Mouse (Mus musculus): ENCODE measurements around the gene Acp5. TPM values are rescaled to one million over a fixed set of nuclear protein-coding genes. Genes with fewer than 3 reads are reported as not detected.

Acp5 gene
- polyA plus RNA-seq, 1 experiment, result 198 TPM

DNA sequence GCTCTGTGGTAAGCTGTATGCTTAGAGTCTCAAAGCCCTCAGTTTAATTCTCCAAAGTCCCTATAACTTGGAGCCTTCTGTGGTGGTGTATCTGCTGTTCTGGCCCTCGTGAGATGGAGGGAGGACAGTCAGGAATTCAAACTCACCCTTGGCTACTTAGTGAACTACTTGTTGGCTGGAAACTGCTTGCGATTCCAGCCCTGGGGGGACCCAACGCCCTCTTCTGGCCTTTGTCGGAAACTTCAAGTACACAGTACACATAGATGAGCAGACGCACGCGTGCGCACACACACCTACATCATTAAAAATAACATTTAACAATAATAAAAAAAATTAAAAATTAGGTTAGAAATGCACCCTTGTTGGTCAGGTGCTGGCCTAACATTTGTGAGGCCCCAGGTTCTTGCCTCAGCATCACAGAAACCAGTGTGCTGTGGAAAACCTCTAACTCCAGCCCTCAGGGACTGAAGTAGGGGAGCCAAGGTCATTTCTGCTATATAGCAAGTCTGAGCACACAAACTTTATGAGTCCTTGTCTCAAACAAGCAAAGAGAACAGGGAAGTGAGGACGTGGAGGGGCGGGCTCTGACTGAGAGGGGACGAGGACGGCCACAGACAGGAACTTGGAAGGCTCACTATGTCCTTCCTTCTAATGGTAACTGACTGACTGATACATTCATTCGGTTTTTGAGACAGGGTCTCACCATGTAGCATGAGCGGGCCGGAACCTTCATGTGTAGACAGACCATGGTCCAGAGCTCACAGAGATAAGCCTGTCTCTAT is 10.1 kb downstream of the Acp5 start:
- H3K4me3 ChIP-seq (ENCODE audit: insufficient read depth, low read depth, low read length), result no peak overlapping the region
- H3K4me1 ChIP-seq (ENCODE audit: control insufficient read depth, insufficient read depth, insufficient read length, low read length), result peaks cover 2% of the 10 kb centered on the region; the same call in 1 of the 2 replicates
- H3K27ac ChIP-seq (replicated peaks; ENCODE audit: low read depth, low read length), result no peak overlapping the region

GRCm38 (mm10) chr9:22124169-22124568 is 11.3 kb downstream of the Acp5 start:
- Histone ChIP-seq H3K27ac (replicated peaks; ENCODE audit: low read depth, low read length) (no peak overlapping the region), H3K4me1 (ENCODE audit: control insufficient read depth, insufficient read depth, insufficient read length, low read length) (0 out of 2 replicates have a peak, but pooled peaks cover 2% of the 10 kb centered on the region), H3K4me3 (ENCODE audit: insufficient read depth, low read depth, low read length) (no peak overlapping the region)

- H3K4me3 ChIP-seq (ENCODE audit: insufficient read depth, low read depth, low read length), result no peak overlapping the region
- H3K27ac ChIP-seq (replicated peaks; ENCODE audit: low read depth, low read length), result no peak overlapping the region
- H3K4me1 ChIP-seq (ENCODE audit: control insufficient read depth, insufficient read depth, insufficient read length, low read length), result peaks cover 7% of the 10 kb centered on the region; the same call in 1 of the 2 replicates
These were observed 12.4 kb downstream of the Acp5 start for GRCm38 (mm10) chr9:22123069-22123609.

DNA sequence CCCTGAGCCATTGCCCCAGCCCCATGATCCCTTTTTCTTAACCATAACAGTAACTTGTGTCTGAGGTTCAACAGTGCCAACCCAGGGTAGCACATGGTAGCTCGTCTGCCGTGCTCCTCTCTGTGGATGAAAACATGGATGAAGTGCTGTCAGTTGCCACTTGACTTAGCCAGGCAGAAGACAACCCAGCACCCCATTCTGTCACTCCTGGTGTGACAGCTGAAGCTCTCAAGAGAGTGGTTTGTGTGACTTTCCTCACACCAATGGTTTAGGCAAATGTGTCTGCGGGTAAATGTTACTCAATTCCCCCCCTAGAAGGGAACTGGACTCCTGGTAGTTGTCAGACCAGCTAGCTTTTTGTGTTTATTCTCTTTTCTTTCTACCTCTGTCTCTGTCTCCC is 13.5 kb downstream of the Acp5 start:
- Histone ChIP-seq H3K4me1 (ENCODE audit: control insufficient read depth, insufficient read depth, insufficient read length, low read length) (peaks cover 10% of the 10 kb centered on the region; the same call in 1 of the 2 replicates), H3K4me3 (ENCODE audit: insufficient read depth, low read depth, low read length) (no peak overlapping the region), H3K27ac (replicated peaks; ENCODE audit: low read depth, low read length) (no peak overlapping the region)

GRCm38 (mm10) chr9:22121545-22121944 is 14.0 kb downstream of the Acp5 start:
- no peak overlapping the region for H3K27ac ChIP-seq (replicated peaks; ENCODE audit: low read depth, low read length)
- H3K4me1 ChIP-seq (ENCODE audit: control insufficient read depth, insufficient read depth, insufficient read length, low read length), result peaks cover 10% of the 10 kb centered on the region; the same call in 1 of the 2 replicates
- no peak overlapping the region for H3K4me3 ChIP-seq (ENCODE audit: insufficient read depth, low read depth, low read length)

DNA sequence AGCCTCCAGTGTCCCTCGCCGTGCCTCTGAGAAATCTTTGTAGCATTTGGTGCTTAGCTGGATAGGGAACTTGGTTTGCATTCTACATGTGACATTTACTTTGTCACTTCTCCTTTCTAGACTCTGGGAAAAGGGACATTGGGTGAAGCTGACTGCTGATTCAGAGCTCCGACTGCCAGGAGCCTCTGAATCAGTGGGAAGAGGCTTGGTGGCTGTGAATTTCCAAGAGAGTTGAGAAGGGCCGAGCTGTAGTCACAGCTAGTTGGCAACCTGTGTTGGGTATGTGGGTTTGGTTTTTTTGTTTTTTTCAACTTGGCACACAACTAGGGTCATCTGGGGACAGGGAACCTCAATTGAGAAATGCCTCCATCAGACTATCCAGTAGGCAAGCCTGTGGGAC is 16.0 kb downstream of the Acp5 start:
- Histone ChIP-seq H3K4me1 (ENCODE audit: control insufficient read depth, insufficient read depth, insufficient read length, low read length) (peaks cover 14% of the 10 kb centered on the region; the same call in 1 of the 2 replicates), H3K4me3 (ENCODE audit: insufficient read depth, low read depth, low read length) (no peak overlapping the region), H3K27ac (replicated peaks; ENCODE audit: low read depth, low read length) (peak overlapping the region; percentile 83)

DNA sequence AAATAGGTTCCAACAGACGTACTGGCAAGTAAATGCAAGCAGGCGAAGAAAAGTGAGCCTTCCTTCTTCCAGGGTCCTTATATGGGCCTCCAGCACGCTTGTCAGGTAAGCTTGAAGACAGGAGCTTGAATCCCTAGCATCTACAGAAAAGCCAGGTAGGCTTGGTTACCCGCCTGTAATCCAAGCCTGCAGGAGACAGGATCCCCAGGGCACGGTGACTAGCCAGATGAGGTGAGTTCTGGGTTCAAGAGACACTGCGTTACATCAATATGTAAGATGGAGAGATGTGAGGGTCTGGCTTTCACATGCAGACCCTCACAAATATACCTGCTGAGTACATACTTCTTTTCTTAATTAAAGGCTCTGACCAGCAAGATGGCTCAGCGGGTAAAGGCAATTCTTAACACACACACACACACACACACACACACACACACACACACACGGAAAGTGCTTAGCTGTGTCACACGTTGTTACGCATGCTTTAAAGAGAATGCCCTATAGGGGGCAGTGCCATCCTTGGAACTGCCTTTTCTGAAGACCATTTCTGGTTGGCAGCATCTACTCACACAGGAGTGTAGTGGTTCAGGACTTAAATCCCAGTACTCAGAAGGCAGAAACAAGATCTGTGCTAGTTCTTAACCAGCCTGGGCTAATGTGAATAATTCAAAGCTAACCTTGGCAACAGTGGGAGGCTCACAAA is 17.6 kb downstream of the Acp5 start:
- Histone ChIP-seq H3K4me3 (ENCODE audit: insufficient read depth, low read depth, low read length) (peak overlapping the region; percentile 89), H3K27ac (replicated peaks; ENCODE audit: low read depth, low read length) (peak overlapping the region; percentile 83; the same call in 1 of the 2 replicates), H3K4me1 (ENCODE audit: control insufficient read depth, insufficient read depth, insufficient read length, low read length) (peaks cover 14% of the 10 kb centered on the region; the same call in 1 of the 2 replicates)

DNA sequence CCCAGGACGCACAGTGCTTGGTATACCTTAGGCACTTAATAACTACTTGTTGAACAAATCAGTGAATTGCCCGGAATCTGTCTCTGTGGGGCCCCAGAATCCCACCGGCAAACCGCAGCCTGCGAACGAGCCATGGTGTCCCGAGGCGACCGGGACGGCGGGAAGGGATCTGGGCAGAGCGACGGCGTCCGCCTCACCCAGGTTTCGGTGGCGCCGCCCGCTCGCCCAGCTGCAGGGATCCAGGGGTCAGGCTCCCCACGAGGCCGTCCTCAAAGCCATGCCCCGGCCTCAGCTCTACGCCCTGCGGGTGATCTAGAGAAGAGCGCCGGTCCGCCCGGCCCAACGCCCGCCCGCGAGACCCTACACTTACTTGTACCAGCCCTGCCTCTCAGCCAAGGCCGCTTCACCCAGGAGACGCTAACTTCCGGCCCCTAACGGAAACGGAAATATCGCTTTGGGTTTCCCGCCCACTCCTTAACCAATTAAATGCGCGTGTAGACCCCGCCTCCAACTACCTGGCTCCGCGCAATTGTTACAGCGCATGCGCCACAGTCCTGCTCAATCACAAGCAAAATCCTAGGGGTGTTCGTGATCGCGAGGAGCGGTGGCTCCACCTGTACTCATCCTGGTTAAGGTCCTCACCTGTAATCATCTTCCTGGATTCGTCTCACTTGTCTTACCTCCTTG is 18.6 kb downstream of the Acp5 start, which contains the start of gene Elof1:
TSS of gene Elof1 (minus strand) at position 433 of the 687 bp plus-strand sequence.
- Histone ChIP-seq H3K4me3 (ENCODE audit: insufficient read depth, low read depth, low read length) (peak within 1 kb of the TSS; percentile 89), H3K27ac (replicated peaks; ENCODE audit: low read depth, low read length) (peak within 1 kb of the TSS; percentile 43), H3K4me1 (ENCODE audit: control insufficient read depth, insufficient read depth, insufficient read length, low read length) (peaks cover 14% of the 10 kb centered on the region; the same call in 1 of the 2 replicates)

DNA sequence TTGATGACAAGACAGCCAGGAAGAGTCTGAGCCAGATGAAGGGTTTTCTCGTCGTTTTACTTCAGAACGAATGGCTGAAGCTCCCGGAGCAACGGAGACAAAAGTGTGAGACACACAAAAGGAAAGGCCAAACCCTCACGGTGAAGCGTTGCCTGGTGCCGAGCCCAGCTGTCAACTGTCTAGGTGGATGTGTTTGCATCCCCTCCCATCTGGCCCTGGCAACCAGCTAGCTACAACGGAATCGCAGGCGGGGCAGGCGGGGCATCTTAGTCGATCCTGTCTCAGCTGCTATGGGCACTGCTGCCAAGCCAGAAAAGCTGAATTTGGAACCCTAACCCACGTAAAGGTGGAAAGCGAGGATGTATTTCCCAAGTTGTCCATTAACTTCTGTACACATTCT is 19.4 kb downstream of the Acp5 start:
- H3K27ac ChIP-seq (replicated peaks; ENCODE audit: low read depth, low read length), result no peak overlapping the region
- H3K4me3 ChIP-seq (ENCODE audit: insufficient read depth, low read depth, low read length), result peak overlapping the region; percentile 89
- peaks cover 14% of the 10 kb centered on the region; the same call in 1 of the 2 replicates for H3K4me1 ChIP-seq (ENCODE audit: control insufficient read depth, insufficient read depth, insufficient read length, low read length)

DNA sequence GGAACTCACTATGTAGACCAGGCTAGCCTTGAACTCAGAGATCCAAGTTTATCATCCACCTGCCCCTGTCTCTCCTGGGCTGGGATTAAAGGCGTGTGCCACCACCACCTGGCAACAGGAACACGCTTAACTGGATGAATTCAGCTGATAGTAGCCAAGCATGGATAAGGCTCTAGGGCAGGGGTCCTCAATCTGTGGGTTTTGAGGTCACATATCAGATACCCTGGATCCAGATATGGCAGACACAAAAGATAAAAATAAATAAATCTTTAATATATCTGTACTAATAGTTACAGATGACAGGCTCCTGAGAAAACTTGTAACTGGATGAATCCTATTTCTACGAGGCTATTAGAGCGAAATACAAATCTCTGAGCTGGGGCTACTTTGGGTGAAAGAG is 19.9 kb downstream of the Acp5 start:
- Histone ChIP-seq H3K4me3 (ENCODE audit: insufficient read depth, low read depth, low read length) (peak overlapping the region; percentile 89; the same call in 1 of the 2 replicates), H3K4me1 (ENCODE audit: control insufficient read depth, insufficient read depth, insufficient read length, low read length) (peaks cover 14% of the 10 kb centered on the region; the same call in 1 of the 2 replicates), H3K27ac (replicated peaks; ENCODE audit: low read depth, low read length) (no peak overlapping the region)

GRCm38 (mm10) chr9:22108194-22108593 is 27.3 kb downstream of the Acp5 start:
- Histone ChIP-seq H3K27ac (replicated peaks; ENCODE audit: low read depth, low read length) (no peak overlapping the region), H3K4me3 (ENCODE audit: insufficient read depth, low read depth, low read length) (no peak overlapping the region), H3K4me1 (ENCODE audit: control insufficient read depth, insufficient read depth, insufficient read length, low read length) (peaks cover 3% of the 10 kb centered on the region; the same call in 1 of the 2 replicates)

- Histone ChIP-seq H3K4me3 (ENCODE audit: insufficient read depth, low read depth, low read length) (no peak overlapping the region), H3K27ac (replicated peaks; ENCODE audit: low read depth, low read length) (no peak overlapping the region), H3K4me1 (ENCODE audit: control insufficient read depth, insufficient read depth, insufficient read length, low read length) (peaks cover 2% of the 10 kb centered on the region; the same call in 1 of the 2 replicates)
These were observed 35.6 kb downstream of the Acp5 start for GRCm38 (mm10) chr9:22099922-22100321.

DNA sequence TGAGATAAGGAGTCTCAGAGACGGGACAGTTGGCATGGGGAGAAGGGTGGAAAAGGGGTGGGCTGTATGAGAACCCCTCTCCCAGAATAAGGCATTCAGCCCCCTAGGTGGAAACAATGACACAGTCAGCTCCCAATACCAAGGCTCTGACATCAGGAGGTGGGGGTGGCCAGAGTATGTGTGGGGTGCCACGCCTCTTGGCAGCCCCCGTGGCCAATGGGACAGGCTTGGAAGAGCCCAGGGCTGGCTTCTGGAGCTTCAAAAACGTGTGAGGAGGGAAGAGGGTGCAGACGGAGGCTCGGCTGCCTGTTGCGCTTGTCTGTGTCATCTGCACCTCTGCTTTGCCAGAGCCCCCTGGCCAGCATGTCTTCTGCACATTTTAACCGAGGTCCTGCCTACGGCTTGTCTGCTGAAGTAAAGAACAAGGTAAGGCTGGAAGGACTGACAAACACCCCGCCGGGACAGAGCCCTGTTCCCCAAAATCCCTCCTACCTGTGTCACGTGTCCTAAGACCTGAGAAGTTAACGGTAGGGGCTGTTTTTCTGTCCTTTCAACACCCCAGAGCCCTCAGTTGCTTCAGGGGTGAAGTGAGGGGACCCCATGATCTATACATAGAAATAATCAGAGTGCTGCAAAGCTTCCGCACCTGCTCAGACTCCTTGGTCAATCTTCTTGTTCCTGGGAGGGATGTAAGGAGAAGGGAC is 36.4 kb downstream of the Acp5 start, which contains the start of gene Cnn1:
TSS of gene Cnn1 (plus strand) at position 224 of the 704 bp plus-strand sequence.
- Histone ChIP-seq H3K4me1 (ENCODE audit: control insufficient read depth, insufficient read depth, insufficient read length, low read length) (peaks cover 2% of the 10 kb centered on the region; the same call in 1 of the 2 replicates), H3K27ac (replicated peaks; ENCODE audit: low read depth, low read length) (no peak within 1 kb of the TSS), H3K4me3 (ENCODE audit: insufficient read depth, low read depth, low read length) (no peak within 1 kb of the TSS)

DNA sequence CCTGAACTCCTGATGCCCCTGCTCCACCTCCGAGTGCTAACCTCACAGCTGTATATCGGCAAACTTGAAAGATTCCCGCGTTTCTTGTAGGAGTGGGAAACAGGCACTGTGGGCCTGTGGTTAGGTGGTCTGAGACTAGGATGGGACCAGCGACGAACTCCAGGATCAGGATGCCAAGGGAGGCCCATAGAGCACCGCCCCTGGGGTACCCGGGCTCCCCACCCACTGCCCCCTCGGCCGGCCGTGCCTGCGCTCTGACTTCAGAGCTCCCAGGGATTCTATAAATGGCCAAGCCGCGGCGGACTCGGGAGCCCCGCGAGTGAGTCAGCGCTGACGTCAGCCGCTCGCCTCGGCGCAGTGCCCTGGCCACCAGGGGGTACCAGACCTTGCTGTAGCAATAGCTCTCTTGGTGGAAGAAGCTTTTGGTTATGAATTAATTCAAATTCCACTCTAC is 39.6 kb downstream of the Acp5 start:
- no peak overlapping the region for H3K27ac ChIP-seq (replicated peaks; ENCODE audit: low read depth, low read length)
- peaks cover 2% of the 10 kb centered on the region; the same call in 1 of the 2 replicates for H3K4me1 ChIP-seq (ENCODE audit: control insufficient read depth, insufficient read depth, insufficient read length, low read length)
- peak overlapping the region; percentile 40 for H3K4me3 ChIP-seq (ENCODE audit: insufficient read depth, low read depth, low read length)

All from brown adipose tissue, adult 24 weeks (tissue).